Mouse (Mus musculus) ES-Bruce4 (cell line): ENCODE measurements around the gene Ephb1.

Experiments used
- CTCF ChIP-seq: IDR thresholded peaks from one replicate; pipeline ENCODE4 v1.8.1; 2011; ENCODE audit warnings: low read depth, low read length
- EP300 ChIP-seq: IDR thresholded peaks from 2 replicates; pipeline ENCODE4 v1.6.1; 2011; ENCODE audit warnings: low read depth, low read length; ENCODE audit not compliant: insufficient read depth
- POLR2A ChIP-seq: IDR thresholded peaks from one replicate; pipeline ENCODE4 v1.8.1; 2011; ENCODE audit warnings: low read length; ENCODE audit not compliant: insufficient read depth

GRCm38 (mm10) chr9:102216746-102217566 is 137.5 kb downstream of the Ephb1 start:
- TF ChIP-seq EP300, result no peak
- no peak for TF ChIP-seq CTCF
- no peak for TF ChIP-seq POLR2A
